Mouse (Mus musculus) heart, postnatal 0 days (tissue): Measurements from ENCODE around the gene Nat8f1.
"Not testable (repeated sequence)": the region's sequence is repeated elsewhere in the genome, so short reads cannot be mapped to it uniquely, and the experiment has no call there.

ENCODE experiments used
- CTCF ChIP-seq: IDR thresholded peaks from 2 replicates; pipeline ENCODE4 v1.5.1; 2016; ENCODE audit warnings: antibody characterized with exemption, control low read depth, low read depth
- EP300 ChIP-seq: IDR thresholded peaks from 2 replicates; pipeline ENCODE4 v1.6.1; 2016; ENCODE audit warnings: antibody characterized with exemption, low read depth

GRCm38 (mm10) chr6:85866995-85867394, 48.5 kb downstream of the Nat8f1 start:
- TF ChIP-seq CTCF, EP300: not testable (repeated sequence)
